Mouse (Mus musculus) CH12.LX (cell line): ENCODE measurements around the gene Tymp. TPM values are rescaled to one million over a fixed set of nuclear protein-coding genes. Genes with fewer than 3 reads are reported as not detected.

ENCODE experiments used
- DNase-seq: peaks from one replicate; pipeline ENCODE4 v3.0.0-alpha.2; 2013; ENCODE audit errors: extremely low read depth
- H3K27ac ChIP-seq: 2 replicates; pipeline ENCODE4 v1.5.1; 2012; ENCODE audit warnings: low read depth, mild to moderate bottlenecking, control low read depth, moderate library complexity; ENCODE audit not compliant: insufficient read depth
- H3K27me3 ChIP-seq: replicated peaks from 2 replicates; pipeline ENCODE3; 2012; ENCODE audit warnings: inconsistent platforms
- H3K36me3 ChIP-seq, 2 experiments: replicated peaks in 1 of 2; 2 replicates each; pipeline versions ENCODE3 to v1.6.1; 2012; ENCODE audit warnings: inconsistent platforms in 1 of 2, low read length in 1 of 2, mild to moderate bottlenecking in 1 of 2, mixed read lengths in 1 of 2, moderate library complexity in 1 of 2; ENCODE audit not compliant: control insufficient read depth in 1 of 2, insufficient read depth in 1 of 2
- H3K4me1 ChIP-seq, 2 experiments: 2 replicates each; pipeline ENCODE4 v1.6.1; 2012; ENCODE audit warnings: inconsistent platforms in 1 of 2, moderate library complexity in 1 of 2; ENCODE audit not compliant: insufficient read depth in 2 of 2, control insufficient read depth in 1 of 2
- H3K4me2 ChIP-seq: 2 replicates; pipeline ENCODE4 v1.6.1; 2012; ENCODE audit warnings: low read depth, mild to moderate bottlenecking, control low read depth; ENCODE audit not compliant: poor library complexity, insufficient read depth, severe bottlenecking
- H3K4me3 ChIP-seq, 3 experiments: fragments of 150-350 bp in 1 of 3; sonication (generic) in 1 of 3; replicated peaks in 1 of 3; 2 replicates each; pipeline versions ENCODE3 to v1.5.1; 2011 to 2012; ENCODE audit warnings: low read depth in 2 of 3, low read length in 2 of 3, mild to moderate bottlenecking in 2 of 3, moderate library complexity in 2 of 3, control low read depth in 1 of 3, improper control_type of control experiment in 1 of 3, inconsistent platforms in 1 of 3, mixed read lengths in 1 of 3; ENCODE audit not compliant: poor library complexity in 1 of 3
- H3K79me2 ChIP-seq: replicated peaks from 2 replicates; pipeline ENCODE4 v1.6.1; 2012; ENCODE audit warnings: mild to moderate bottlenecking, moderate library complexity; ENCODE audit not compliant: control insufficient read depth, poor library complexity, insufficient read depth, severe bottlenecking; ENCODE audit errors: extremely low read depth
- H3K9ac ChIP-seq: 2 replicates; pipeline ENCODE4 v1.6.1; 2012; ENCODE audit warnings: low read depth, mild to moderate bottlenecking, control low read depth, moderate library complexity; ENCODE audit not compliant: insufficient read depth
- H3K9me3 ChIP-seq: replicated peaks from 2 replicates; pipeline ENCODE3; 2012; ENCODE audit warnings: low read length, inconsistent platforms, mixed read lengths
- CHD1 ChIP-seq: IDR thresholded peaks from 2 replicates; pipeline ENCODE4 v1.6.1; 2012; ENCODE audit warnings: low read depth, low read length, improper control_type of control experiment, inconsistent platforms
- CHD2 ChIP-seq: IDR thresholded peaks from 2 replicates; pipeline ENCODE4 v1.6.1; 2011; ENCODE audit warnings: low read length, improper control_type of control experiment
- CTCF ChIP-seq, 2 experiments: IDR thresholded peaks in 1 of 2; conservative IDR thresholded peaks in 1 of 2; 2 replicates each; pipeline ENCODE4 v1.5.1; 2011 to 2012; ENCODE audit warnings: low read depth in 2 of 2, low read length in 2 of 2, improper control_type of control experiment in 1 of 2, inconsistent platforms in 1 of 2, mild to moderate bottlenecking in 1 of 2, moderate library complexity in 1 of 2
- E2F4 ChIP-seq: IDR thresholded peaks from 2 replicates; pipeline ENCODE4 v1.6.1; 2011; ENCODE audit warnings: low read depth, low read length, improper control_type of control experiment; ENCODE audit not compliant: insufficient replicate concordance
- ELF1 ChIP-seq: IDR thresholded peaks from 2 replicates; pipeline ENCODE4 v1.6.1; 2014; ENCODE audit warnings: low read depth, mild to moderate bottlenecking, inconsistent platforms, low read length, improper control_type of control experiment
- ETS1 ChIP-seq: conservative IDR thresholded peaks from 2 replicates; pipeline ENCODE4 v1.6.1; 2012; ENCODE audit warnings: low read depth, mild to moderate bottlenecking, inconsistent platforms, low read length, improper control_type of control experiment, moderate library complexity
- HCFC1 ChIP-seq: IDR thresholded peaks from 2 replicates; pipeline ENCODE4 v1.6.1; 2012; ENCODE audit warnings: low read depth, mild to moderate bottlenecking, inconsistent platforms, low read length, improper control_type of control experiment
- MAZ ChIP-seq: IDR thresholded peaks from 2 replicates; pipeline ENCODE4 v1.6.1; 2012; ENCODE audit warnings: low read depth, mild to moderate bottlenecking, inconsistent platforms, low read length, improper control_type of control experiment, moderate library complexity
- MXI1 ChIP-seq: IDR thresholded peaks from 2 replicates; pipeline ENCODE4 v1.6.1; 2011; ENCODE audit warnings: mild to moderate bottlenecking, low read depth, low read length, improper control_type of control experiment
- POLR2A ChIP-seq: IDR thresholded peaks from 2 replicates; pipeline ENCODE4 v1.6.1; 2011; ENCODE audit warnings: low read depth, mild to moderate bottlenecking, improper control_type of control experiment, low read length
- POLR2AphosphoS2 ChIP-seq: IDR thresholded peaks from 2 replicates; pipeline ENCODE4 v1.6.1; 2011; ENCODE audit warnings: low read depth, low read length, improper control_type of control experiment
- TCF12 ChIP-seq: IDR thresholded peaks from 2 replicates; pipeline ENCODE4 v1.6.1; 2014; ENCODE audit warnings: low read depth, mild to moderate bottlenecking, inconsistent platforms, low read length, improper control_type of control experiment
- UBTF ChIP-seq: IDR thresholded peaks from 2 replicates; pipeline ENCODE4 v1.6.1; 2012; ENCODE audit warnings: low read depth, mild to moderate bottlenecking, inconsistent platforms, low read length, improper control_type of control experiment, moderate library complexity
- USF2 ChIP-seq: conservative IDR thresholded peaks from 2 replicates; pipeline ENCODE4 v1.6.1; 2011; ENCODE audit warnings: low read depth, low read length, improper control_type of control experiment
- dilution Hi-C: fragments of 300-500 bp; cut with MboI; formaldehyde crosslinking; loops from 2 replicates; pipeline ENCODE4 v1.14.3; 2020; ENCODE audit warnings: low sequenced_read_pairs; ENCODE audit not compliant: extremely low pct_unique_long_range_greater_than_20kb, extremely low pct_ligation_motif_present
- in situ Hi-C: fragments of 300-500 bp; cut with MboI; formaldehyde crosslinking; loops from 3 replicates; pipeline ENCODE4 v1.14.3; 2019; ENCODE audit warnings: low sequenced_read_pairs, low pct_ligation_motif_present, low pct_unique_long_range_greater_than_20kb, mixed read lengths
- polyA plus RNA-seq: library from polyadenylated mRNA; unstranded; fragments of >175 nt; gene quantifications from 2 replicates; pipeline ENCODE4 v1.2.1, GENCODE M21; 2012; ENCODE audit warnings: low read depth; ENCODE audit not compliant: insufficient read length
- total RNA-seq, 2 experiments: library from RNA; depleted of rRNA; stranded (reverse); fragments of 300-350 nt in 1 of 2; fragments of >200 nt in 1 of 2; gene quantifications; 2 replicates each; pipeline ENCODE4 v1.2.3; 2012 to 2014

The Tymp gene
- total and polyA plus RNA-seq, 3 experiments: 1.4 to 2.4 (median 1.5) TPM

- Histone ChIP-seq H3K27me3 (peaks cover 2% of the 10 kb centered on the region), H3K4me3 (no peak within 1 kb of the TSS), H3K9ac (no peak within 1 kb of the TSS), H3K79me2 (no peaks in the 10 kb centered on the region), H3K4me1 (no peaks in the 10 kb centered on the region), H3K4me2 (no peak within 1 kb of the TSS), H3K36me3 (no peaks in the 10 kb centered on the region), H3K9me3 (peaks cover 15% of the 10 kb centered on the region), H3K27ac (no peak within 1 kb of the TSS)
- in situ Hi-C loops: no loop called here
- DNase-seq: no peak
- TF ChIP-seq MAZ: no peak
- dilution Hi-C loops: no loop called here
These were observed 33.3 kb upstream of the Tymp start, which contains the start of gene Syce3 for GRCm38 (mm10) chr15:89410118-89410517. Syce3 (minus strand) TSS chr15:89410503.

GRCm38 (mm10) chr15:89406691-89407090, 29.9 kb upstream of the Tymp start:
- dilution Hi-C loops: no loop called here
- H3K36me3 ChIP-seq: no peaks in the 10 kb centered on the region
- DNase-seq: no peak

GRCm38 (mm10) chr15:89404831-89405623, 28.2 kb upstream of the Tymp start:
- in situ Hi-C loops: no loop called here
- Histone ChIP-seq H3K4me2 (no peak overlapping the region), H3K4me3 (no peak overlapping the region), H3K27me3 (peaks cover 7% of the 10 kb centered on the region)
- TF ChIP-seq HCFC1 (no peak), TCF12 (no peak), CHD2 (no peak), USF2 (no peak), ETS1 (no peak), E2F4 (no peak)
- TF ChIP-seq, all 38 proteins: peak for 0
- Histone ChIP-seq H3K9ac (no peak overlapping the region), H3K9me3 (peaks cover 13% of the 10 kb centered on the region), H3K36me3 (no peaks in the 10 kb centered on the region), H3K27ac (no peak overlapping the region), H3K79me2 (no peaks in the 10 kb centered on the region), H3K4me1 (no peaks in the 10 kb centered on the region)
- DNase-seq: no peak
- dilution Hi-C loops: no loop called here

More at GRCm38 (mm10) chr15:89406691-89407090, 29.9 kb upstream of the Tymp start:
- no peaks in the 10 kb centered on the region for H3K79me2 ChIP-seq
- TF ChIP-seq POLR2AphosphoS2: no peak
- TF ChIP-seq POLR2A: no peak
- no peak for TF ChIP-seq CHD1
- no peak for TF ChIP-seq TCF12
- no peak for TF ChIP-seq MXI1
- no peak for TF ChIP-seq UBTF
- no peak for TF ChIP-seq CTCF (conservative IDR thresholded peaks at IDR 0.05 in 1 of 2, IDR thresholded peaks at IDR 0.05 in 1 of 2; ENCODE audit: low read depth in 2 of 2, low read length in 2 of 2)
- TF ChIP-seq ELF1: no peak
- no peak overlapping the region for H3K4me3 ChIP-seq
- no peak overlapping the region for H3K4me2 ChIP-seq
- peaks cover 3% of the 10 kb centered on the region for H3K27me3 ChIP-seq
- H3K27ac ChIP-seq: no peak overlapping the region
- peaks cover 15% of the 10 kb centered on the region for H3K9me3 ChIP-seq
- no peak overlapping the region for H3K9ac ChIP-seq
- H3K4me1 ChIP-seq: no peaks in the 10 kb centered on the region
- in situ Hi-C loops: no loop called here
